Mouse (Mus musculus): ENCODE results near the gene Nckap1. TPM values are rescaled to one million over a fixed set of nuclear protein-coding genes. Genes with fewer than 3 reads are reported as not detected.
"Not testable (repeated sequence)": the region's sequence is repeated elsewhere in the genome, so short reads cannot be mapped to it uniquely, and the experiment has no call there.

Gene Nckap1
- polyA plus RNA-seq, 2 experiments = 9.9 to 11.4 TPM

DNA sequence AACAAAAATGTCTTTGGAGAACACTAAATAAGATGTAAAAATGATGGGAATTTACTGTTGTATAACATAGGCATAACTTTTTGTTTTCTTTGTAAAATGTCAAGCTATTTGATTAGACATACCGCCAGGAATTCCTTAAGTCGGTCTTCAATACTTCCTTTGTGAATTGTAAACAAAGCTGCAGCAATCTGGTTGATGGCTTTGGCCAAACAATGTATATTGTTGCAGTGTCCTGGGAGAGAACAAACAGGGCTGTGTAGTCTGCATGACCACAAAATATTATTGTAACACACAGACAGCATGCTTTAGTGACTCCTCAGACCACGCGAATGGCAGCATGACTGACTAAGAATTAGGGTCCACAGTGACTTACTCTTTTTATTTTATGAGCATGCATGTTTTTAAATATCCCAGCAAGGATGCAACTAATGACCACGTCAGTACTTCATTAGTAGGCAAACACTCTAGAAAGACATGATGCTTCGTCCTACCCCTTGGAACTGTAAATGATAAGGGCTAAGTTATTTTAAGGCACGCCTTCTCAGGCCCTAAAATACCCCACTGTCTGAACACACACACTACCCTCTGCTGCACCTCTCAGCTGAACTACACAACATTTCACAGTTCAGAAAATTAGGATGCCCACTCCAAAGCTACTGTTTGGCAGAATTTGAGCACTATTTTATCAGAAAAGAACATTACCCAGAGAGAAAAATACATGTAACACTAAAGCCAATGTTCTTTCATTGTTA, 75.0 kb downstream of the Nckap1 start:
- no peaks in the 10 kb centered on the region for H3K9me3 ChIP-seq (ENCODE audit: control insufficient read depth, low read length)
- H3K4me1 ChIP-seq (replicated peaks; ENCODE audit: control insufficient read depth in 2 of 2, insufficient read depth in 2 of 2, low read length in 1 of 2) = no peaks in the 10 kb centered on the region
- no peak overlapping the region for H3K9ac ChIP-seq (replicated peaks)
- DNase-seq (ENCODE audit: low read depth in 3 of 3, low spot score in 3 of 3) = no peak
- H3K27ac ChIP-seq = no peak overlapping the region
- TF ChIP-seq CTCF (IDR thresholded peaks at IDR 0.05; ENCODE audit: low read depth) (no peak), EP300 (IDR thresholded peaks at IDR 0.05; ENCODE audit: low read depth) (no peak)
- WGBS (ENCODE audit: insufficient replicate concordance) = 72% methylated on average over 7 of the region's 7 CpGs
- H3K4me3 ChIP-seq (ENCODE audit: insufficient read depth in 1 of 2, low read depth in 2 of 2, low read length in 2 of 2) = no peak overlapping the region
- H3K36me3 ChIP-seq (replicated peaks; ENCODE audit: control insufficient read depth, insufficient read depth, low read depth) = peaks cover 3% of the 10 kb centered on the region
- no peak overlapping the region for H3K4me2 ChIP-seq (ENCODE audit: low read depth)
- H3K27me3 ChIP-seq (ENCODE audit: control insufficient read depth, insufficient read depth, low read length) = no peaks in the 10 kb centered on the region
- ATAC-seq (ENCODE audit: insufficient read depth) = no peak

GRCm38 (mm10) chr2:80502132-80502531, 79.0 kb downstream of the Nckap1 start:
- no peaks in the 10 kb centered on the region for H3K27me3 ChIP-seq (ENCODE audit: control insufficient read depth, insufficient read depth, low read length)
- no peak for ATAC-seq (ENCODE audit: insufficient read depth)
- no peak for DNase-seq (ENCODE audit: low read depth in 3 of 3, low spot score in 3 of 3)
- no peak overlapping the region for H3K9ac ChIP-seq (replicated peaks)
- H3K36me3 ChIP-seq (replicated peaks; ENCODE audit: control insufficient read depth, insufficient read depth, low read depth) = peaks cover 3% of the 10 kb centered on the region
- TF ChIP-seq CTCF (IDR thresholded peaks at IDR 0.05; ENCODE audit: low read depth) (no peak), EP300 (IDR thresholded peaks at IDR 0.05; ENCODE audit: low read depth) (no peak)
- no peaks in the 10 kb centered on the region for H3K9me3 ChIP-seq (ENCODE audit: control insufficient read depth, low read length)
- H3K4me3 ChIP-seq (ENCODE audit: insufficient read depth in 1 of 2, low read depth in 2 of 2, low read length in 2 of 2) = no peak overlapping the region
- H3K4me1 ChIP-seq (replicated peaks; ENCODE audit: control insufficient read depth in 2 of 2, insufficient read depth in 2 of 2, low read length in 1 of 2) = no peaks in the 10 kb centered on the region
- 76% methylated on average over 4 of the region's 4 CpGs for WGBS (ENCODE audit: insufficient replicate concordance)
- H3K27ac ChIP-seq = no peak overlapping the region
- H3K4me2 ChIP-seq (ENCODE audit: low read depth) = no peak overlapping the region

- not testable (repeated sequence) for H3K4me2 ChIP-seq (ENCODE audit: low read depth); H3K4me3 ChIP-seq (ENCODE audit: insufficient read depth in 1 of 2, low read depth in 2 of 2, low read length in 2 of 2); H3K9ac ChIP-seq (replicated peaks); H3K27me3 ChIP-seq (ENCODE audit: control insufficient read depth, insufficient read depth, low read length); H3K4me1 ChIP-seq (replicated peaks; ENCODE audit: control insufficient read depth in 2 of 2, insufficient read depth in 2 of 2, low read length in 1 of 2); DNase-seq (ENCODE audit: low read depth in 3 of 3, low spot score in 3 of 3); H3K27ac ChIP-seq; H3K36me3 ChIP-seq (replicated peaks; ENCODE audit: control insufficient read depth, insufficient read depth, low read depth); H3K9me3 ChIP-seq (ENCODE audit: control insufficient read depth, low read length); ATAC-seq (ENCODE audit: insufficient read depth)
- 77% methylated on average over 7 of the region's 7 CpGs for WGBS (ENCODE audit: insufficient replicate concordance)
Measured at GRCm38 (mm10) chr2:80495304-80495703, 85.9 kb downstream of the Nckap1 start.

- H3K4me1 ChIP-seq (replicated peaks; ENCODE audit: control insufficient read depth in 2 of 2, insufficient read depth in 2 of 2, low read length in 1 of 2) = no peaks in the 10 kb centered on the region
- H3K27me3 ChIP-seq (ENCODE audit: control insufficient read depth, insufficient read depth, low read length) = no peaks in the 10 kb centered on the region
- H3K27ac ChIP-seq = no peak overlapping the region
- DNase-seq (ENCODE audit: low read depth in 3 of 3, low spot score in 3 of 3) (no peak), ATAC-seq (ENCODE audit: insufficient read depth) (no peak)
- TF ChIP-seq CTCF (IDR thresholded peaks at IDR 0.05; ENCODE audit: low read depth) = no peak
- TF ChIP-seq EP300 (IDR thresholded peaks at IDR 0.05; ENCODE audit: low read depth) = no peak
- H3K9ac ChIP-seq (replicated peaks) = no peak overlapping the region
- H3K9me3 ChIP-seq (ENCODE audit: control insufficient read depth, low read length) = no peaks in the 10 kb centered on the region
- H3K4me3 ChIP-seq (ENCODE audit: insufficient read depth in 1 of 2, low read depth in 2 of 2, low read length in 2 of 2) = no peak overlapping the region
- 57% methylated on average over 5 of the region's 5 CpGs for WGBS (ENCODE audit: insufficient replicate concordance)
- no peak overlapping the region for H3K4me2 ChIP-seq (ENCODE audit: low read depth)
- H3K36me3 ChIP-seq (replicated peaks; ENCODE audit: control insufficient read depth, insufficient read depth, low read depth) = no peaks in the 10 kb centered on the region
Measured at GRCm38 (mm10) chr2:80486851-80487250, 94.3 kb downstream of the Nckap1 start.

DNA sequence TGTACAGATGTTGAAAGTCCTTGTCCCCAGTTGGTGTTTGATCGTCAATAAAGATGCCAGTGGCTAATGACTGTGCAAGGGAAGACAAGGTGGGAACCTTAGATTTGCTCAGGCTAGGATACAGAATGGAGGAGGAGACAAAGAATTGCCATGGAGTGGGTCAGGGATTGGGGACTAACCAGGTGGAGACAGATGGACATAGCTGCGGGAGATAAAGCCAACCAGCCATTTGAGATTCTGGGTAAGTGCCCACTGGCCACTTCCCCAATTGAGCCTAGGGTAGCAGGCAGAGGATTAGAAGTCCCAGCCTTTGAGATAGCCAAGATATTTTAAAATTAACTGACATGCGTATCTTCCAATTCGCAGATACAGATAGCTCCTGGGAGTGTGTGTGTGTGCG, 96.2 kb downstream of the Nckap1 start:
- TF ChIP-seq EP300 (IDR thresholded peaks at IDR 0.05; ENCODE audit: low read depth) (no peak), CTCF (IDR thresholded peaks at IDR 0.05; ENCODE audit: low read depth) (no peak)
- WGBS (ENCODE audit: insufficient replicate concordance) = 76% methylated on average over 5 of the region's 5 CpGs

More for the DNA sequence above, 96.2 kb downstream of the Nckap1 start:
- Histone ChIP-seq H3K9me3 (ENCODE audit: control insufficient read depth, low read length) (no peaks in the 10 kb centered on the region), H3K4me2 (ENCODE audit: low read depth) (no peak overlapping the region), H3K4me1 (replicated peaks; ENCODE audit: control insufficient read depth in 2 of 2, insufficient read depth in 2 of 2, low read length in 1 of 2) (no peaks in the 10 kb centered on the region), H3K36me3 (replicated peaks; ENCODE audit: control insufficient read depth, insufficient read depth, low read depth) (no peaks in the 10 kb centered on the region), H3K9ac (replicated peaks) (no peak overlapping the region), H3K27me3 (ENCODE audit: control insufficient read depth, insufficient read depth, low read length) (no peaks in the 10 kb centered on the region), H3K27ac (no peak overlapping the region), H3K4me3 (ENCODE audit: insufficient read depth in 1 of 2, low read depth in 2 of 2, low read length in 2 of 2) (no peak overlapping the region)
- no peak for DNase-seq (ENCODE audit: low read depth in 3 of 3, low spot score in 3 of 3)
- ATAC-seq (ENCODE audit: insufficient read depth) = no peak
